Mouse (Mus musculus) induced T-regulatory cell, adult 2 months (primary cell): ENCODE measurements at regions not wholly inside any gene's neighbourhood (a gene's known extent, or its start where the extent isn't known, plus 50 kb on each side); places are given as distances from the start of the nearest gene placed in this dataset.

Source experiments
- DNase-seq: peaks from one replicate; pipeline ENCODE4 v3.0.0-alpha.2; 2012; ENCODE audit warnings: low read depth

GRCm38 (mm10) chrX:13344701-13345100 lies 63.9 kb downstream of the Ddx3x start:
- DNase-seq = no peak

- DNase-seq = no peak
These were observed 64.4 kb downstream of the Ddx3x start for GRCm38 (mm10) chrX:13345126-13345525.

GRCm38 (mm10) chrX:13346011-13346631 lies 65.4 kb downstream of the Ddx3x start:
- DNase-seq = no peak

GRCm38 (mm10) chrX:13346696-13347026 lies 65.9 kb downstream of the Ddx3x start:
- DNase-seq = no peak

GRCm38 (mm10) chrX:13347027-13347840 lies 66.5 kb downstream of the Ddx3x start:
- DNase-seq = peak; percentile 80

GRCm38 (mm10) chrX:13348415-13348814 lies 67.6 kb downstream of the Ddx3x start:
- DNase-seq = no peak

- DNase-seq = no peak
These were observed 69.7 kb downstream of the Ddx3x start for GRCm38 (mm10) chrX:13350461-13350860.

GRCm38 (mm10) chrX:13357149-13357783 lies 76.5 kb downstream of the Ddx3x start:
- no peak for DNase-seq

GRCm38 (mm10) chrX:13357973-13358372 lies 77.2 kb downstream of the Ddx3x start:
- no peak for DNase-seq

- DNase-seq = no peak
These were observed 79.7 kb downstream of the Ddx3x start for GRCm38 (mm10) chrX:13360436-13360835.

GRCm38 (mm10) chrX:13370319-13370718 lies 89.5 kb downstream of the Ddx3x start:
- DNase-seq = peak; percentile 1

GRCm38 (mm10) chrX:13372752-13373151 lies 92.0 kb downstream of the Ddx3x start:
- DNase-seq = no peak

- no peak for DNase-seq
These were observed 79.6 kb upstream of the Nyx start for GRCm38 (mm10) chrX:13386354-13386753.

- DNase-seq = no peak
These were observed 67.4 kb upstream of the Nyx start for GRCm38 (mm10) chrX:13398466-13398865.

- no peak for DNase-seq
These were observed 53.2 kb upstream of the Nyx start for GRCm38 (mm10) chrX:13412726-13413125.

GRCm38 (mm10) chrX:13413135-13413534 lies 52.8 kb upstream of the Nyx start:
- no peak for DNase-seq
